Mouse (Mus musculus): ENCODE data around the gene Ms4a4c. TPM values are rescaled to one million over a fixed set of nuclear protein-coding genes. Genes with fewer than 3 reads are reported as not detected.

The Ms4a4c gene
- polyA plus RNA-seq (2012; fragmentation: generic; extraction: Trizol): not detected

- Histone ChIP-seq H3K79me2 (ENCODE audit: control insufficient read depth, insufficient read depth) (no peaks in the 10 kb centered on the region), H3ac (ENCODE audit: control insufficient read depth, insufficient read length) (no peak within 1 kb of the TSS), H3K36me3 (ENCODE audit: control insufficient read depth, insufficient read depth) (no peaks in the 10 kb centered on the region), H3K4me2 (ENCODE audit: low read depth) (no peak within 1 kb of the TSS), H3K4me3 (no peak within 1 kb of the TSS), H3K27me3 (ENCODE audit: control insufficient read depth, insufficient read depth, insufficient read length) (no peaks in the 10 kb centered on the region)
- TF ChIP-seq TCF3 (IDR thresholded peaks at IDR 0.05; ENCODE audit: insufficient read length, low read depth): no peak
- no peak for TF ChIP-seq POLR2AphosphoS2 (IDR thresholded peaks at IDR 0.05; ENCODE audit: insufficient read length, low read depth)
- no peak for TF ChIP-seq CEBPB (IDR thresholded peaks at IDR 0.05; ENCODE audit: insufficient read depth, poor library complexity, severe bottlenecking)
- no peak for TF ChIP-seq SRF (IDR thresholded peaks at IDR 0.05; ENCODE audit: control insufficient read depth, insufficient read length, low read depth)
- TF ChIP-seq E2F4 (IDR thresholded peaks at IDR 0.05; ENCODE audit: insufficient read depth): no peak
- TF ChIP-seq TCF12 (IDR thresholded peaks at IDR 0.05; ENCODE audit: insufficient read depth, poor library complexity, severe bottlenecking): no peak
- no peak for TF ChIP-seq POLR2A (IDR thresholded peaks at IDR 0.05; ENCODE audit: insufficient read length, low read depth)
- no peak for TF ChIP-seq MYOD1 (IDR thresholded peaks at IDR 0.05; ENCODE audit: control insufficient read depth in 1 of 3, insufficient read length in 2 of 3, low read depth in 2 of 3)
- TF ChIP-seq MAX (IDR thresholded peaks at IDR 0.05; ENCODE audit: low read depth): no peak
- TF ChIP-seq REST (IDR thresholded peaks at IDR 0.05; ENCODE audit: insufficient read depth, insufficient read length): no peak
- no peak for TF ChIP-seq MYOG (IDR thresholded peaks at IDR 0.05; ENCODE audit: control insufficient read depth in 1 of 3, insufficient read depth in 1 of 3, insufficient read length in 2 of 3, low read depth in 2 of 3)
- no peak for TF ChIP-seq USF1 (IDR thresholded peaks at IDR 0.05; ENCODE audit: low read depth)
These were observed at the start of gene Ms4a4c for GRCm38 (mm10) chr19:11404527-11404926. Gene Ms4a4c (plus strand): TSS chr19:11404770.

- TF ChIP-seq MYOG (IDR thresholded peaks at IDR 0.05; ENCODE audit: control insufficient read depth in 1 of 3, insufficient read depth in 1 of 3, insufficient read length in 2 of 3, low read depth in 2 of 3) (no peak), E2F4 (IDR thresholded peaks at IDR 0.05; ENCODE audit: insufficient read depth) (no peak), TCF3 (IDR thresholded peaks at IDR 0.05; ENCODE audit: insufficient read length, low read depth) (no peak), TCF12 (IDR thresholded peaks at IDR 0.05; ENCODE audit: insufficient read depth, poor library complexity, severe bottlenecking) (no peak), MAX (IDR thresholded peaks at IDR 0.05; ENCODE audit: low read depth) (no peak), MYOD1 (IDR thresholded peaks at IDR 0.05; ENCODE audit: control insufficient read depth in 1 of 3, insufficient read length in 2 of 3, low read depth in 2 of 3) (no peak), POLR2AphosphoS2 (IDR thresholded peaks at IDR 0.05; ENCODE audit: insufficient read length, low read depth) (no peak), SRF (IDR thresholded peaks at IDR 0.05; ENCODE audit: control insufficient read depth, insufficient read length, low read depth) (no peak), POLR2A (IDR thresholded peaks at IDR 0.05; ENCODE audit: insufficient read length, low read depth) (no peak), USF1 (IDR thresholded peaks at IDR 0.05; ENCODE audit: low read depth) (no peak), CEBPB (IDR thresholded peaks at IDR 0.05; ENCODE audit: insufficient read depth, poor library complexity, severe bottlenecking) (no peak), REST (IDR thresholded peaks at IDR 0.05; ENCODE audit: insufficient read depth, insufficient read length) (no peak)
- Histone ChIP-seq H3K4me3 (no peak overlapping the region), H3ac (ENCODE audit: control insufficient read depth, insufficient read length) (no peak overlapping the region), H3K79me2 (ENCODE audit: control insufficient read depth, insufficient read depth) (no peaks in the 10 kb centered on the region), H3K27me3 (ENCODE audit: control insufficient read depth, insufficient read depth, insufficient read length) (no peaks in the 10 kb centered on the region), H3K36me3 (ENCODE audit: control insufficient read depth, insufficient read depth) (no peaks in the 10 kb centered on the region), H3K4me2 (ENCODE audit: low read depth) (no peak overlapping the region)
These were observed 48.8 kb upstream of the Ms4a4c start for GRCm38 (mm10) chr19:11355730-11356129.

DNA sequence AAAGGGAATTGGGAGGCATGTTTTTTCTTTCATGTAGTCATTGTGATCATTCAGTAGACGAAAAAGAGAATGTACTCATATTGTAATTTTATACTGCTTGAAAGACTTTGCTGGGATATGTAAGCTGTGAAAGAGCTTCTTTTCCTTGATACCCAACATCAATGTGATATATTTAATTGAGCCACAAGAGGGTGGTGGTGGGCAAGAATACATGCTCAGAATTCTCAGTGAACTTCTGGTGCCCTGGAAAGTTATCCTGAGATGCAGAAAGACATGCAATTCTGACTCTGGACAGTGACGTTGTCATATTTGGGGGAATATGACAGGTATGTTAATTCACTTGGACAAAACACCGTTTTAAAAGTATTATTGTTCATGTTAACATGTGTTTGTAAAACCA, 44.5 kb upstream of the Ms4a4c start:
- H3ac ChIP-seq (ENCODE audit: control insufficient read depth, insufficient read length): no peak overlapping the region
- no peaks in the 10 kb centered on the region for H3K79me2 ChIP-seq (ENCODE audit: control insufficient read depth, insufficient read depth)
- no peaks in the 10 kb centered on the region for H3K36me3 ChIP-seq (ENCODE audit: control insufficient read depth, insufficient read depth)
- H3K4me2 ChIP-seq (ENCODE audit: low read depth): no peak overlapping the region
- H3K4me3 ChIP-seq: no peak overlapping the region
- no peaks in the 10 kb centered on the region for H3K27me3 ChIP-seq (ENCODE audit: control insufficient read depth, insufficient read depth, insufficient read length)
- TF ChIP-seq POLR2AphosphoS2 (IDR thresholded peaks at IDR 0.05; ENCODE audit: insufficient read length, low read depth) (no peak), POLR2A (IDR thresholded peaks at IDR 0.05; ENCODE audit: insufficient read length, low read depth) (no peak), TCF12 (IDR thresholded peaks at IDR 0.05; ENCODE audit: insufficient read depth, poor library complexity, severe bottlenecking) (no peak), MYOD1 (IDR thresholded peaks at IDR 0.05; ENCODE audit: control insufficient read depth in 1 of 3, insufficient read length in 2 of 3, low read depth in 2 of 3) (no peak), USF1 (IDR thresholded peaks at IDR 0.05; ENCODE audit: low read depth) (no peak), E2F4 (IDR thresholded peaks at IDR 0.05; ENCODE audit: insufficient read depth) (no peak), SRF (IDR thresholded peaks at IDR 0.05; ENCODE audit: control insufficient read depth, insufficient read length, low read depth) (no peak), MYOG (IDR thresholded peaks at IDR 0.05; ENCODE audit: control insufficient read depth in 1 of 3, insufficient read depth in 1 of 3, insufficient read length in 2 of 3, low read depth in 2 of 3) (no peak), CEBPB (IDR thresholded peaks at IDR 0.05; ENCODE audit: insufficient read depth, poor library complexity, severe bottlenecking) (no peak), MAX (IDR thresholded peaks at IDR 0.05; ENCODE audit: low read depth) (no peak), REST (IDR thresholded peaks at IDR 0.05; ENCODE audit: insufficient read depth, insufficient read length) (no peak), TCF3 (IDR thresholded peaks at IDR 0.05; ENCODE audit: insufficient read length, low read depth) (no peak)

DNA sequence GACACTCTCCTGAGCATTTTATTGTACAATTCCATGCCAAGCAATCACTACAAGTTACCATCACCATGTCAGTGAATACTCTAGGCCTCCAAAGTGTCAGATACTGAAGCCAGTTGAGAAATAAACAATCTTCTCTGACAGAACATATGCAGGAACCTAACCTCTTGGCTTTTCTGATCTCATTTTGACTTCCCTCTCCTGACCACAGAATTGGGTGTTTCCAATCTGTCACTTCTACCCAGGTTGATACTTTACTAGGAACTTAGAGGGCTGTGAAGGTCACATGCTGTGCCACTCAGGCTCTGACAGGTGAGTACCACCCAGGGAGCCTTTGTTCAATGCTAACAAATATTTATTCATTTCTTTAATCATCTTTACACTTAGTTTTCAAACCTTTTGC, 42.6 kb upstream of the Ms4a4c start:
- H3K27me3 ChIP-seq (ENCODE audit: control insufficient read depth, insufficient read depth, insufficient read length): no peaks in the 10 kb centered on the region
- no peaks in the 10 kb centered on the region for H3K36me3 ChIP-seq (ENCODE audit: control insufficient read depth, insufficient read depth)
- H3K4me2 ChIP-seq (ENCODE audit: low read depth): no peak overlapping the region
- H3ac ChIP-seq (ENCODE audit: control insufficient read depth, insufficient read length): no peak overlapping the region
- TF ChIP-seq POLR2AphosphoS2 (IDR thresholded peaks at IDR 0.05; ENCODE audit: insufficient read length, low read depth) (no peak), SRF (IDR thresholded peaks at IDR 0.05; ENCODE audit: control insufficient read depth, insufficient read length, low read depth) (no peak), MYOD1 (IDR thresholded peaks at IDR 0.05; ENCODE audit: control insufficient read depth in 1 of 3, insufficient read length in 2 of 3, low read depth in 2 of 3) (no peak), E2F4 (IDR thresholded peaks at IDR 0.05; ENCODE audit: insufficient read depth) (no peak)
- H3K79me2 ChIP-seq (ENCODE audit: control insufficient read depth, insufficient read depth): no peaks in the 10 kb centered on the region
- H3K4me3 ChIP-seq: no peak overlapping the region

DNA sequence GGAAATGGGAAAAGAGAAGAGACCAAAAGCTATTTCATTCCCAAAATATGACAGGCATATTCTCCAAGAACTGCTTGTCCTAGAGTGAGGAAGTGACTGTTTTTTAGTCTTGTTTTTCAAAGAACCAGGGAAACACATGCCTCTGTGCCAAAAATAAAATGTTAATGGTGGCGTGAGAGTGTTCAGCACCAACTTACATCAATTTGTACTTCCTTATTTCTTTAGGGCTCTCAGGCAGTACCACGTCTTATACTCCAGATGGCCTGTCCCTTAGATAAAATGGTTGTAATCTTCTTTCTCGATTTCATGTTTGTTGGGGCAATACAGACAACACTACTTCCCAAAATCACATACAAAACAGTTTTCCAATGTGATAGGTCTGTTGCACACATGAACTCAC, 36.3 kb upstream of the Ms4a4c start:
- H3ac ChIP-seq (ENCODE audit: control insufficient read depth, insufficient read length): no peak overlapping the region
- no peak for TF ChIP-seq MYOD1 (IDR thresholded peaks at IDR 0.05; ENCODE audit: control insufficient read depth in 1 of 3, insufficient read length in 2 of 3, low read depth in 2 of 3)
- no peak for TF ChIP-seq POLR2A (IDR thresholded peaks at IDR 0.05; ENCODE audit: insufficient read length, low read depth)
- TF ChIP-seq TCF3 (IDR thresholded peaks at IDR 0.05; ENCODE audit: insufficient read length, low read depth): no peak
- no peak for TF ChIP-seq MYOG (IDR thresholded peaks at IDR 0.05; ENCODE audit: control insufficient read depth in 1 of 3, insufficient read depth in 1 of 3, insufficient read length in 2 of 3, low read depth in 2 of 3)
- TF ChIP-seq TCF12 (IDR thresholded peaks at IDR 0.05; ENCODE audit: insufficient read depth, poor library complexity, severe bottlenecking): no peak
- TF ChIP-seq USF1 (IDR thresholded peaks at IDR 0.05; ENCODE audit: low read depth): no peak
- no peak for TF ChIP-seq POLR2AphosphoS2 (IDR thresholded peaks at IDR 0.05; ENCODE audit: insufficient read length, low read depth)
- TF ChIP-seq CEBPB (IDR thresholded peaks at IDR 0.05; ENCODE audit: insufficient read depth, poor library complexity, severe bottlenecking): no peak
- no peak for TF ChIP-seq E2F4 (IDR thresholded peaks at IDR 0.05; ENCODE audit: insufficient read depth)
- no peak for TF ChIP-seq SRF (IDR thresholded peaks at IDR 0.05; ENCODE audit: control insufficient read depth, insufficient read length, low read depth)
- TF ChIP-seq REST (IDR thresholded peaks at IDR 0.05; ENCODE audit: insufficient read depth, insufficient read length): no peak
- no peak for TF ChIP-seq MAX (IDR thresholded peaks at IDR 0.05; ENCODE audit: low read depth)
- H3K4me3 ChIP-seq: no peak overlapping the region
- H3K27me3 ChIP-seq (ENCODE audit: control insufficient read depth, insufficient read depth, insufficient read length): no peaks in the 10 kb centered on the region
- no peak overlapping the region for H3K4me2 ChIP-seq (ENCODE audit: low read depth)
- no peaks in the 10 kb centered on the region for H3K36me3 ChIP-seq (ENCODE audit: control insufficient read depth, insufficient read depth)
- no peaks in the 10 kb centered on the region for H3K79me2 ChIP-seq (ENCODE audit: control insufficient read depth, insufficient read depth)
